Mouse (Mus musculus) hindbrain, postnatal 0 days (tissue): ENCODE measurements at regions not wholly inside any gene's neighbourhood (a gene's known extent, or its start where the extent isn't known, plus 50 kb on each side); places are given as distances from the start of the nearest gene placed in this dataset.
"Not testable (repeated sequence)": the region's sequence is repeated elsewhere in the genome, so short reads cannot be mapped to it uniquely, and the experiment has no call there.

Experiments used
- ATAC-seq: fragments of 200-750 bp; cut with Nextera tagmentation; 2 replicates; pipeline ENCODE4 v1.8.0; 2017; ENCODE audit warnings: mild to moderate bottlenecking, moderate TSS enrichment, moderate library complexity
- DNase-seq: peaks from one replicate; pipeline ENCODE4 v3.0.0-alpha.2; 2015; ENCODE audit warnings: low spot score
- H3K27ac ChIP-seq: fragments of 300-500 bp; sonication (generic); 2 replicates; pipeline ENCODE4 v1.5.1; 2014; ENCODE audit warnings: mild to moderate bottlenecking
- H3K27me3 ChIP-seq: fragments of 300-500 bp; sonication (generic); 2 replicates; pipeline ENCODE4 v1.6.1; 2014; ENCODE audit warnings: low read length, mixed read lengths; ENCODE audit not compliant: insufficient read depth
- H3K36me3 ChIP-seq: fragments of 300-500 bp; sonication (generic); 2 replicates; pipeline ENCODE4 v1.6.1; 2014; ENCODE audit warnings: low read length, mixed read lengths; ENCODE audit not compliant: insufficient read depth
- H3K4me1 ChIP-seq: fragments of 300-500 bp; sonication (generic); 2 replicates; pipeline ENCODE4 v1.6.1; 2014; ENCODE audit warnings: antibody characterized with exemption, low read length, mixed read lengths; ENCODE audit not compliant: insufficient read depth
- H3K4me2 ChIP-seq: fragments of 300-500 bp; sonication (generic); 2 replicates; pipeline ENCODE4 v1.6.1; 2014; ENCODE audit warnings: low read depth, mild to moderate bottlenecking, low read length, moderate library complexity, mixed read lengths
- H3K4me3 ChIP-seq: fragments of 300-500 bp; sonication (generic); 2 replicates; pipeline ENCODE4 v1.5.1; 2014; ENCODE audit warnings: low read length
- H3K9ac ChIP-seq: fragments of 300-500 bp; sonication (generic); replicated peaks from 2 replicates; pipeline ENCODE4 v1.6.1; 2014; ENCODE audit warnings: mild to moderate bottlenecking, low read length, moderate library complexity, mixed read lengths
- H3K9me3 ChIP-seq: fragments of 300-500 bp; sonication (generic); 2 replicates; pipeline ENCODE4 v1.6.1; 2016; ENCODE audit warnings: low read length, mixed read lengths
- CTCF ChIP-seq: IDR thresholded peaks from 2 replicates; pipeline ENCODE4 v1.5.1; 2016; ENCODE audit warnings: antibody characterized with exemption, control low read depth, low read depth
- WGBS: fragments of 180-500 bp; shearing (Covaris S2); extraction: QIAGEN DNeasy Blood & Tissue Kit; methylation state at CpG from one replicate; pipeline ENCODE4 v1.1.7; 2014; 5-methylcytosine and 5-hydroxymethylcytosine counted together

GRCm38 (mm10) chr4:79670203-79670891, 1163.6 kb upstream of the Tyrp1 start:
- Histone ChIP-seq H3K4me3 (no peak overlapping the region), H3K4me1 (no peaks in the 10 kb centered on the region), H3K36me3 (no peaks in the 10 kb centered on the region), H3K27me3 (no peaks in the 10 kb centered on the region), H3K9me3 (no peaks in the 10 kb centered on the region), H3K9ac (no peak overlapping the region), H3K27ac (no peak overlapping the region), H3K4me2 (no peak overlapping the region)
- no peak for ATAC-seq
- no peak for TF ChIP-seq CTCF
- DNase-seq = no peak
- WGBS = 82% methylated on average over 3 of the region's 3 CpGs

- Histone ChIP-seq H3K4me2 (0 out of 2 replicates have a peak overlapping the region, but pooled peaks have one; percentile 18), H3K4me3 (no peak overlapping the region), H3K4me1 (no peaks in the 10 kb centered on the region), H3K36me3 (no peaks in the 10 kb centered on the region), H3K9ac (no peak overlapping the region), H3K27me3 (no peaks in the 10 kb centered on the region), H3K27ac (no peak overlapping the region), H3K9me3 (no peaks in the 10 kb centered on the region)
- 50% methylated on average over 11 of the region's 11 CpGs for WGBS
- no peak for ATAC-seq
- peak; percentile 11 for DNase-seq
- no peak for TF ChIP-seq CTCF
Observed at GRCm38 (mm10) chr4:79694787-79695763, 1138.8 kb upstream of the Tyrp1 start.

- whole genome bisulfite sequencing = 92% methylated on average over 14 of the region's 14 CpGs
- not testable (repeated sequence) for H3K9me3 ChIP-seq, H3K4me1 ChIP-seq, H3K4me3 ChIP-seq, H3K27ac ChIP-seq, H3K36me3 ChIP-seq, ATAC-seq, H3K9ac ChIP-seq, H3K27me3 ChIP-seq, H3K4me2 ChIP-seq, DNase-seq
Observed at GRCm38 (mm10) chr4:79720915-79721314, 1113.0 kb upstream of the Tyrp1 start.

- no peaks in the 10 kb centered on the region for H3K9me3 ChIP-seq
- H3K27ac ChIP-seq = no peak overlapping the region
- H3K4me2 ChIP-seq = no peak overlapping the region
- ATAC-seq = no peak
- no peaks in the 10 kb centered on the region for H3K27me3 ChIP-seq
- H3K4me3 ChIP-seq = no peak overlapping the region
- TF ChIP-seq CTCF = no peak
- H3K36me3 ChIP-seq = no peaks in the 10 kb centered on the region
- peak; percentile 43 for DNase-seq
- H3K9ac ChIP-seq = no peak overlapping the region
- H3K4me1 ChIP-seq = no peaks in the 10 kb centered on the region
- 27% methylated on average over 1 of the region's 1 CpGs for WGBS
Observed at GRCm38 (mm10) chr4:79724103-79724502, 1109.8 kb upstream of the Tyrp1 start.

- H3K27ac ChIP-seq = no peak overlapping the region
- no peaks in the 10 kb centered on the region for H3K4me1 ChIP-seq
- no peak for TF ChIP-seq CTCF
- ATAC-seq (no peak), DNase-seq (peak; percentile 5)
- H3K27me3 ChIP-seq = no peaks in the 10 kb centered on the region
- WGBS = 45% methylated on average over 1 of the region's 1 CpGs
- H3K9ac ChIP-seq = no peak overlapping the region
- H3K4me3 ChIP-seq = no peak overlapping the region
- H3K36me3 ChIP-seq = no peaks in the 10 kb centered on the region
- no peak overlapping the region for H3K4me2 ChIP-seq
- no peaks in the 10 kb centered on the region for H3K9me3 ChIP-seq
Observed at GRCm38 (mm10) chr4:79740925-79741560, 1092.9 kb upstream of the Tyrp1 start.
